Mouse (Mus musculus): ENCODE data around the gene Fam102a.

Gene Fam102a

DNA sequence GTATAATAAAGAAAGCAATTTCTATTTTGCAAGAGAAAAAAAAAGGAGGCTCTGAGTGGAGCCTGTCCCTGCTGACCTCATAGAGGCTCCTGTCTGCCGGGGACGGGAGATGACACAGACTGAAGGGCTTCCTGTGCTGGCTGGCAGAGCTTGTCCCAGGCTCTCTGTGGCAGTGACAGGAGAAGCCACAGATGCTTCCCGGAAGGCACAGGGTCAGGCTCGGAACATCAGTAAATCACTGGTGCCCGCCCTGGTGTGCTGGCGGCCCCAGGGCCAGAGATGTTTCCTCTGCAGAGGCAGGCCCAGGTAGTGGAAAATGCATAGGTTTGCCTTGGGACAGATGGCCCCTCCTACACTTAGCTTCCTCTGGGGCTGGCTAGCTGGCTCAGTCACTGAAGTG, 20.8 kb upstream of the Fam102a start:
- no peak for DNase-seq (ENCODE audit: low spot score)

DNA sequence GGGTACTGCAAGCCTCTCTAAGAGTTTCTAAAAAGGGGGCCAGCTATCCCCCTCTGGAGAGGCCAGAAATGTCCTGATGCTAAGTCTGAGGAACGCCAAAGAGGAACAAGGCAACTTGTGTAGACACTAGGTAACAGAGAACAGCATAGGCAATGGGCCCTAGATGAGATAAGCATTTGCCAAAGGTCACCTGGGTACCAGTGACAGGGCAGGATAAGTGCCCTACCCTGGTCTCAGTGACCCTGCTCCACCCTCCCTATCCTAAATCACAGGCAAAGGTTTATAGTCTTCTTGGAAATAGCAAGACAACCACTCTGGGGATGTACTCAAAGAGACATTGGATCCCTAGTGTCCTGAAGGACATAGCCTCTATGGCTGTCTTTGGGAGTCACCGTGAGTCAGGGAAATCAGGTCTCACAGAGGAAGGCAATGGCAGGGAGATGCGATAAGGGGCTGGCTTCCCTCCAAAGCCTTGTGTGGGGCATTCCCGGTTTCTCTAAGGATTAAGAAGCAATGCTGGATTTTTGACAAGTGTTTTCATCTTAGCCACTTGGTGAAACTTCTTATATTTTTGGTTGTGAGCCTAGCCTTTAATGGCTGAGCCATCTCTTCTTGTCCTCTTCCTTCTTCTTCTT, 17.8 kb upstream of the Fam102a start:
- peak; percentile 69 for DNase-seq (ENCODE audit: low spot score)

DNA sequence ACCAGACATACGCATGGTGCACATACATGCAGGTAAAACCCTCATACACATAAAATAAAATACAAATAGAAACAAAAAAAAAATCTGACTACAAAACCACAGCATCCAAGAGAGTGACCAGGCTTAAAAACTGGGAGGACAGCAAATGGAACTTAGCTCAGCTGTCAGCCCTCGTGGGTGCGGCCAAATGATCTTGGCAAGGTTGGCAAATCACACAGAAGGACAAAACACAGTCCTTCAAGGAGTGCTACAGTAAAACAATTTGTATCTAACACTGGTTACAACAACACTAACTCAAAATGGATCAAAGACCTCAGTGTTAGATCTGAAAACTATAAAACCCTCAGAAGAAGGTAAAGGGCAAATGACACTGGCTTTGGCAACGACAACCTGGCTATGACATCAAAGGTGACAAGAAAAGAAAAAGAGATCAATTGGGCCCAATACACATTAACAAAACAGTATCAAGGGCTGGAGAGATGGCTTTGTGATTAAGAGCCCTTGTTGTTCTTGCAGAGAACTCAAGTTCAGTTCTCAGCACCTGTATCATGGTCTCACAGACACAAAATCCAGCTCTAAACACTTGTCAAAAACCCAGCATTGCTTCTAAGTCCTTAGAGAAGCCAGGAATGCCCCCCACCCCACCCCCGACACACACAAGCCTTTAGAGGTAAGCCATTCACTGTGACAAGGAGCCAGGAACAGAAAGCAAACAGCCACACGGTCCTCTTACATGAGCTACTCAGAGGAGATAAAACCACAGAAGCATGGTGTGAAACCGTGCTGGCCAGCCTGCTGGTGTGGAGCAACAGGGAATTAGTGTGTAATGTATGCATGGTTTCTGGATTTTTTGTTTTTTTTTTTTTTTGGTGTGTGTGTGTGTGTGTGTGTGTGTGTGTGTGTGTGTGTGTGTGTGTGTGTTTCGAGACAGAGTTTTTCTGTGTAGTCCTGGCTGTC, 14.8 kb upstream of the Fam102a start:
- peak; percentile 62 for DNase-seq (ENCODE audit: low spot score)

DNA sequence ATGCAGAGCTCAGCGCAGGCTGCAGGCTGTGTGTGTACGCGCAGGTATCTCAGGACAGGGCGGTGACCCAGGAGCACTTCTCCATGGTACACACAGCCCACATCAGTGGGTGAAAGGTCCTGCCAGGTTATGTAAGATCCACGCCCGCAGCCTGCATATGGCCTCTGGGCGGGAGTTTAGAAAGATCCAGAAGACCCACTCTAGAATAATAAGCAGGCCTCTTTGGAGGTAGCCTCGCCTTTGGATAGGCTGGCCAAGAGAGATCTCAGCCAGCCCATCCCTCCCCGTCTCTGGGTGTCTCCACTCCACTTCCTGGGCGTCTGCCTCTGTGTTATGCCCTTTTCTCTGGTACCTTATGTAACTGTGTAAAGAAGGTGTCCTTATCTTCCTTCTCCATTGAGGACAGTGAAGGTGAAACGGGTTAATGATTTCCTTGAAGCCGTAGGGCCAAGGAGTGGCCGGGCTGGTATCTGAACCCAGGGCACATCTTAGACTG, 10.5 kb upstream of the Fam102a start:
- DNase-seq (ENCODE audit: low spot score): no peak

DNA sequence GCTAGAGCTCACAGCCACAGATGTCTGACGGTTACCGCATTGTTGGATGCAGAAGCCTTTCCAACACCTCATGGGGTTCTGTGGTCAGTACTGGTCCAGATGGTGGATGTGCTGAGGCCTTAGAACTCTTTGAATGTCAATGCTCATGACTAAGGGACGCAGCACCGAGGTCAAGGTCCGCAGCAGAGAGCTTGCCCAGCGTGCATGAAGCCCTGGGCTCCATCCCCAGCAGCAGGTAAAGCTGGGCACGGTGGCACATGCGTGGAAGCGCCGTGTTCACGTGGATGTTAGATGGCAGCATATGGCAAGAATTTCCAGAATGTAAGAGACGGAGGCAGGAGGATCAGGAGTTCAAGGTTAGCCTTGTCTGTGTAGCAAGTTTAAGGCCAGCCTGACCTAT, 9.3 kb upstream of the Fam102a start:
- DNase-seq (ENCODE audit: low spot score): no peak

DNA sequence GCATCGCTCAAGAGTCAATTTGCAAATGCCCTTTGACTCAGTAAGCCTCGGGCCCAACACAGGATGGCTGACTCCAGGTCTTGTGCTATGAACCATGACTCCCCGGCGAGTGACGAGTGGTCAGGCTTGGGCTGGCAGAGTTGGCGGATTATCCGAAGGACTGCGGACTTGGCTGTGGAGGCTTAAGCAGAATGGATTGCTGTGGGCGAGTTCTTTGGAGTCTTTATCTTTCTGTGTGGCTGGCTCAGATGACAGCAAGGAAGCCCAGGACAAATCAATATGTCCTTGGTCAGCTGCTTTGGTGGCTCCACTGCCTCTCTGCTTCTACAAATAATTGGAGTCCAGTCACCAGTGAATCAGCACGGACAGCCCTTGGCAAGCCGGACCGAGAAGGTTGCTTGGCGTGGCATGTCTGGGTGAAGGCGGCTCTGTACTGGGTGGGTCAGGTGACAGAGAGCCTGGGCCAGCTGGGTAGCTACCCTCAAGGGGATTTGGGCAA, 7.6 kb upstream of the Fam102a start:
- no peak for DNase-seq (ENCODE audit: low spot score)

DNA sequence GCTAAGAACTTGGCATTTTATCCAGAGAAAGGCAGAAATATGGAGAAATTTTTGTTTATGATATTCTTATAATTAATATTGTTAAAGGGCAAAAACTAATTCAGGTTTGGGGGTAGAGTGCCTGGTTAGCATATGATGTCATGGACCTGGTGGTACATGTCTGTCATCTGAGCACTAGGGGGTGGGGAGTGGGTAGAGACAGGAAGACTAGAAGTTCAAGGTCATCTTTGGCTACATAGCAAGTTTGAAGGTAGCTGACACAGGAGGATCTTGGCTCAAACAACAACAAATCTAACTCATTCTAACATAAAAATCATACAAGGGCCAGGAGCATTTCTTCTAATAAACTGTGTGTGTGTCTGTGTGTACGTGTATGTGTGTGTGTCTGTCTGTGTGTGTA, 6.8 kb upstream of the Fam102a start:
- no peak for DNase-seq (ENCODE audit: low spot score)

DNA sequence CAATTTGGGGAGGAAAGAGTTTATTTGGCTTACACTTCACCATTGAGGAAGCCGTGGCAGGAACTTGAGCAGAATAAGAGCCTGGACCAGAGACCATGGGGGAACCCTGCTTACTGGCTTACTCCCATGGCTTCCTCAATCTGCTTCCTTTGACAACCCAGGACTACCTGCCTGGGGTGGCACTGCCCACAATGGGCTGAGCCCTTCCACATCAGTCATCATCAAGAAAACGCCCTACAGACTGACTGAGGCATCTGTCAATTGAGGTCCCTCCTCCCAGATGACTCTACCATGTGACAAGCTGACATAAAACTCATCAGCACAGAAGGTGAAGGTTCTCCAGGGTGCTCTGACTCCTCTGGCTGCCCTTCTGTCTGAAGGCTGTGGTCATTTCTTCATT, 4.7 kb upstream of the Fam102a start:
- DNase-seq (ENCODE audit: low spot score): no peak

DNA sequence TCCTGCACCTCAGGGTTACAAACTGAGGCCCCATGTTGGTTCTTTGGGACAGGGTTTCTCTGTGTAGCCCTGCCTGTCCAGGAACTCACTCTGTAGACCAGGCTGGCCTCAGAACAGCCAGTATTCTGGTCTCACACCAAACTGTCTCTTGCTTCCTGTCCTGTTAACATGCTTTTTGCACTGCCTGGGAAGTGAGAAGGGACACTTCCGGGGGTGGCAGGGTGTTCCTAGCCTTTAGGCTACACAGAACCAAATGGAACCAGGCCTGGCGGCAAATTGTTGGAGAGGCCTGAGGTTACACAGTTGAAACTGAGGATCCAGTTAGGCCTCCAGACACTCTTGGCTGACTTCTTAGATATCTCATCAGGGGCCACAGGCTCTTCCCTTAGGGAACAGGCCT, 2.0 kb upstream of the Fam102a start:
- no peak for DNase-seq (ENCODE audit: low spot score)

DNA sequence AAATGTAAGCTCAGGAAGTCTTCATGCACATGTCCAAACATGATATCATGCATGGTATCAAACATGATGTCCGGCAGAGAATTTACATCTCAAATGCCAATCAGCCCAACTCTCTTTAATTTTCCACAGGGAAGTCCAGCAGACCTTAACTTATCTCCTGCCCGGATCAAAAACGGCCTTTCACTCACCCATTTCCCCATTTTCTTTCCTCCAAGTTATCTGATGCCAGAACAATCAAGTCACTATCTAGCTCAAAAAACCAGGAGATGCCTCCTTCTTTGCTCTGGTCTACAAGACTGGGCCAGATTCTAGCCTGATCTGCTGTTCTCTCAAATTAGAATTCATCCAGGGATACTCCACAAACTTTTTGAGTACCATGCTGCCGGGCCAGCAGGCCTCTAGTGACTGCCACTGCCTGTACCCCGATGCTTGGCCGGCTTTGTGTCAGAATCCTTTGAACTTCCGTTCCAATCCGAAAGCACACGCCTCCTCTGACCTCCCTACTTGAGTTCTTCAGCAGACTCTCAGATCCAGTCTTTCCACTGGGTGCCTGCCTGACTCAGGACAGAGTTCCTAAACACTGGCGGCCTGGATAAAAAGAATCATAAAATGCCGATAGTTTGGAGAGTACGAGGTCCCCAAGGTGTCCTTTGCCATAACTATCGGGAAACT, 935 bp upstream of the Fam102a start:
- peak; percentile 47 for DNase-seq (ENCODE audit: low spot score)

DNA sequence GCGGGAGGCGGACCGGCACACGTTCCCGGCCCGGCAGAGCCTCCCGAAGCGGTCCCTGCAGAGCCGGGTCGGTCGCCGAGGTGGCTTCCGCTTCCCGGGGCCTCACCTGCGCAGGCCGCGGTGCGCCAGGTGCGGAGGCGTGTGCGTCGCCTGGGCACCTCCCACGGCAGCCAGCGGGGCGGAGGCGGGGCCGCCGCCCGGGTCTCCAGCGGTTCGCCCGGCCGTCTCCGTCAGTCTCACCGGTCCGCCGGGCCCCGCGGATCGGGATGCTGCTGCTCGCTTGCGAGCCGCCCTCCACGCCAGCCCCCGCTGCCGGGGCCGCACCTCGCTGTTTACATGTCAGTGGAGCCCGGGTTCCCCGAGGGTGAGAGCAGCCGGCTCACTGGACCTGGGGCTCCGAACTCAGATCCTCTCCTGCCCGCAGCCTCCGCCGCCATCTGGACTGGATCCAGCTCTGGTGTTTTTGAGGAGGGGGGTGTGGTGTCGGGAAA, 414 bp downstream of the Fam102a start:
- DNase-seq (ENCODE audit: low spot score): peak; percentile 78

DNA sequence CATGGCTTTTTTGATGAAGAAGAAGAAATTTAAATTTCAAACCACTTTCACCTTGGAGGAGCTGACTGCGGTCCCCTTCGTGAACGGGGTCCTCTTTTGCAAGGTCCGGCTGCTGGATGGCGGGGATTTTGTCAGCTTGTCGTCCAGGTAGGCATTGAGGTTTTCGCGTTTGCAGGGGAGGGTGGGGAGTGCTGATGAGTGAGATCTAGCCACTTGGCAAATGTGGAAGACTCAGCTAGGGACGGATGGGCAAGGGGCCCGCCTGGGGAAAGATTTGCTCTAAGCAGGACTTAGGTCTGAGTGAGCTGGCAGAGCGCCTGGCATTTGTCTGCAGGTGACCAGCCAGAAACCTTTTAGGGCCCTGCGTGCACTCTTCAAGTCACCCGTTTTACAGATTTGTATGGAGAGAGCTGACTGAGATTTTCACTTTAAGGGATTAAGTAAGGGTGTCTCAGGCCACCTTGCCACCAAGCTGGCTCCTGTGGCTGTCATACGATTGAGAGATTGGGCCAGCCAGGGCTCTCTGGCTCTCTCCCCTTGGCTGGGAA, 1.0 kb downstream of the Fam102a start:
- DNase-seq (ENCODE audit: low spot score): peak; percentile 39

DNA sequence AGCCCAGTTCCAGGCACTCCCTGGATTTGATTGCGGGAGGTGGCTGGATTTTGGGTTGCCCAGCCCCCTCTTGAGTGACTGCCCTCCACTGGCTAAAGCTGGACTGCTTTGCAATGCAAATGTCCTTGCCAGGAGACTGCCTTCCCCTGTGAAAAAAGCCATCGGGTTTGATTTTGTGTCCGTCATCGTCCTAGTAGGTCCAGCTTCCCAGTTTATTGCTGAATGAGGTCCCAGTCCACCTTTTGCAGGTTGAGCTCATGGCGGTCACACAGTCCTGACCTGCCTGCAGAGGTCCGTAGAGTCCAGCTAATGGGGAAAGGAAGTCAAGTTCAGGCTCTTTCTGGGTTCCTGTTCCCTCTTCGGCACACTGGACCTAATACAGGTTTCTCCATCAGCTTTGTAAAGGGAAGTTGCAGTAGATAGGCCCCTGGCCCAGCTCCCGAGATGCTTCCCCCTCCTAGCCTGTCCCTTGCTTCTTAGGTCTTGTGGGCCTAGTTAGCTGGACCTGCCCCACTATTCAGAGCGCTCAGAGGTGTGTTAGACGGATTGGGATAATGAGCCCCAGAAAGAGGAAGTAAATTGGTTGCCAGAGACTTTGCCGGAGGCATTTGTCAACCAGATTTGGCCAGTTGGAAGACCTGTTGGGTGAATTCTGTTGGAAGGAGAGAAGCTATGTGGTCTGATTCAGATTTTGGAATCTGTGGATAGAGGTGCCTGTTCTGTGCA, 1.7 kb downstream of the Fam102a start:
- peak; percentile 38 for DNase-seq (ENCODE audit: low spot score)

DNA sequence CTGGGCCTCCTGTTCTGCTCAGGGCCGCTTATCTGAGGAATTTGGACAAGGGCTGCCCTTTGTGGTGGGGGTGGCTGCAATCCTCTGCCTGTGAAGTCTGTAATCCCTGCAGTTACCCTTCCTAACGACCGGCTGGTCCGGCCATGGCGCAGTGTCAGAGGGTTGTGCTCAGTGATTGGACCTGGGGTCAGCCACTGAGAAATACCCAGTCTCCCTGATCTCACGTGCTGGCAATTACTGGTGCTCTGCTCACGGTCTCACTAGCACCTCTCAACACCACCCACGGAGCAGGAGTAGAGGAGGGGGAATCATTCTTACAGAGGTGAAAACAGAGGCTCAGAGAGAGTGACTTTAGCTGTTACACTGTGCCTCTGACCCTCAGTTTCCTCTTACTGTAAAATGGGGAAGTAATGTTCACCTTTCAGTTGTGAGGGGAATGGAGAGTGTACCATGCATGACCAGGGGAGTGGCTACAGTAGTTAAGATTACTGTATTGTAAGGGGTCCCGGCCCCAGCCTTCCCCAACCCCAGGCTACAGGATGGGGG, 2.3 kb downstream of the Fam102a start:
- peak; percentile 37 for DNase-seq (ENCODE audit: low spot score)

DNA sequence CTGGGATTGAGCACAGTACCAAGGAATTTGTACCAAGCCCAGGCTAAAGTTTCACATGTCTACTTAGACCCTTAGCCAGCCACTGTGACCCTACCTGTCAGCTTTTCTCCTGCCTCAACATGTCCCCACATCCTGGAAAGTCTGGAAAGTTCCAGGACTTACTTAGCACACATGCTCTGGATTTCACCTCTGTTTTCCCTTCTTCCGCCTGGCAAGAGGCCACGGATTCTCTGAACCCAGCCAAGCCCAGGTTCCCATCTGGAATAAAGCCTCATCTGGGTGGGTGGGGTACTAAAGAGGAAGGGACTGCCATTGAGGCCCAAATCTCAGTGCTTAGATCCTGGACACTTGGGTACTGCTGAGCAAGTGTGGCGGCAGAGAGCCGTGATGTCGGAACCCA, 2.8 kb downstream of the Fam102a start:
- DNase-seq (ENCODE audit: low spot score): no peak

DNA sequence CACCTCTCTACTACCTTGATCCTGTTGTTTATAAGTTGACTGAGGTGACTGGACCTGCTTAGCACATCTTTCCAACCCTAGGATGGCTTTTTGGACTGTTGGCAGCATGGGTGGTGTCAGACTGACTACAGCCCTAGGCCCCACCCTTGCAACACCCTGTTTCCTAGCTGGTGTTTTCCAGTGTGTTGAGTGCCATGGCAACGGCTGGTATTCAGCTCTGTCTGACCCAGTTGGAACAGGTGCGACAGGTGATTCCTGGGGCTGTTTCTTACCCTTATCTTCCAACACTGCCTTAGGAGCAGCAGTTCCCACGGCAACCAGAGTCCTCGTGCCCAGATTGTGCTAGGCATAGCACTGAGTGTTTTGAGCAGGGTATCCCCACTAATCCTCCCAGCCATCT, 3.3 kb downstream of the Fam102a start:
- no peak for DNase-seq (ENCODE audit: low spot score)

DNA sequence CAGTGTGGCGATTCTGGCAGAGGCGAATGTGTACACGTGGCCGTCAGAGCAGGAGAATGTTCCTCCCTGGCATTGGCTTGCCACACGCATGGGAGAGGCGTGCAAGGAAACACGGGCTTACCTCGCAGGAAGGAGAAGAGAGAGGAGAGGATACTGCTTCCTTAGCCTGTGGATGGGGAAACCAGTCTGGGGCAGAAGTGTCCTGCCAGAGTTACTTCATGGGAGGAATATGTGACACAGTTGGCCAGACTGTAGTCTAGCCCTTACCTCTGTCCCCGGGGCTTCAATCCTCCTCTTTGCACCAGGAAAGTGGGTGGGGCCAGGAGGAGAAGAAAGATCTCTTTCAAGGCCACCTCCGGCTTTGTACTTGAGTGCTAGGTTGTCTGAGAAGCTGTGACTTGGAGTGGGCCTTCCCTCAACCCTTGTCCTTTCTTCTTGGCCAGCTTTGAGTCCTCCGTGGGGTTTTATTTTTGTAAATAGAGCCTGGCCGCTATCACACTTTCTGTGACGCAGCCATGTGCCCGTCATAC, 4.4 kb downstream of the Fam102a start:
- no peak for DNase-seq (ENCODE audit: low spot score)

DNA sequence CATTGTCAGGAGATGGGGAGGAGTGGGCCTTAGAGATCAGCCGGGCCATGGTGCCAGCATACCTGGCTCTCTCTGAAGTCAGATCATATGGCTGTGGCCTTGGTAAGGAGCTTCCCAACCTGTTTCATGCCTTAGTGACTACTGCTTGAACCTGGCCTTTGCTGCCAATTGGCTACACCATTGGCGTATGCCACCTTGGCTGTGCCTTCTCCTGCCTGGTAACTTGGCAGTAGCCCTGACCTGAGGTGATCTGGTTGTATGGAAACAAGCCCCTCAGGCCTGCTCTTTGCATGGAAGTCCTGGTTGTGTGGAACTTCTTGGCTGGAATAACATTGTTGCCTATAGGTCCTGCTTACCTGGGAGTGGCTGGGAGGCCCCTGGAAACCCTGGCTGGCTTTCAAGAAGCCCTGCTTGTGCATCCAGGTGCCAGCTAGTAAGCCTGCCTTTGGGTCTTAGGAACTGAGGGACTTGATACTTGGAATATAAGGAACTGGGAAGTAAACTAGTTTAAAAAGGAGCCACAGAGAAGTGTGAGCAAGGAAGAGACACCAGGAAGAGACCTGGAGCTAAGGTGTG, 6.3 kb downstream of the Fam102a start:
- DNase-seq (ENCODE audit: low spot score): peak; percentile 62

DNA sequence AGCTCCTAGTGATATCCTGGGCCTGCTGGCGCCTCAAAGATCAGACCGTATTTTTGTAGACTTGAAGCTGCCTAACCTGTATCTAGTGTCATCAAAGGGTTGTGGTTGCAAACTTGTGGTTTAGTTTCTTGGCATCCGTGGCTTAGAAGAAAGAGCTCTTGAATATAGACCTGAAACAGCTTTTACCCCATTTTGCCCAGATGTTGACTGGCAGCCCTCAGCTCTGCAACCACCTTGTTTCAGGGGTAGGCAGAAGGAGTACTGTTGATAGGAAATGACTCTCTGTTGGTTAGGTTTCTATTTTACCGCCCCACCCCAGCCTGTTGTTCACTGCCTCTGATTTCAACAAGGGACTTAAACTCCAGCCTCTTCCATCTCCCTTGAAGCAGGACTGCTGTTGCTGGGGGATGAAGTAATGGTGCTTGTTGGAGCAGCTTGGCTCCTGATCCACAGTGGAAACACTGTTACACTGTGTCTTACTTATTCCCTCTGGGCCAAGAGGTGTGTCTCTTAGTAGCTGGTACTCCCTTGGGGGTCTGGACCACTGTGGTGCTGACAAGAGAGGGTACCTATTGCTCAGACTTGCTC, 6.9 kb downstream of the Fam102a start:
- peak; percentile 74 for DNase-seq (ENCODE audit: low spot score)

DNA sequence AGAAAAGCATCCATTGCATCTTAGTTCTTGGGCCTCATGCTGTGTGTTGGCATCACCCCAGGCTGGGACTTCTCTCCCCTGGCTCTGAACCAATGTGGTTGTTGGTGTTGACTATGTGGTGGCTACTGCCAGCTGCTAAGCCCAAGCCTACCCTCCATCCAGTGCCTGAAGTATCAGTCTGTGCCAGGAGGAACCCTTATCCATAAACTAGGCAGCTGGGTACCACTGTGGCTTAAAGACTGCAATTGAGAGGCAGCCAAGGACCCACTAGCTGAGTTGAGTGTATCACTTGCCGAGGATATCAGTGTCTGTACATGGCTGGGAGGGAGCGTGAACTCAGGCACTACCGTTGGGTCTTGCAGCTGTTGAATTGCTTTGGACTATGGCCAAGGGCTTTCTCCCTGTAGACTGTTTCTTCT, 7.9 kb downstream of the Fam102a start:
- DNase-seq (ENCODE audit: low spot score): no peak
